Mouse (Mus musculus) layer of hippocampus, postnatal 25 days (tissue): ENCODE results near the gene Mpz. TPM values are rescaled to one million over a fixed set of nuclear protein-coding genes. Genes with fewer than 3 reads are reported as not detected.

Experiments used
- DNase-seq, 2 experiments: peaks; one replicate each; pipeline ENCODE4 v3.0.0; 2022; ENCODE audit warnings: mixed read lengths in 2 of 2, low spot score in 1 of 2; ENCODE audit errors: extremely low spot score in 1 of 2
- total RNA-seq, 2 experiments: library from RNA; stranded (reverse); gene quantifications; 2 replicates each; pipeline ENCODE4 v1.2.3; 2021

The Mpz gene
- total RNA-seq: not detected

DNA sequence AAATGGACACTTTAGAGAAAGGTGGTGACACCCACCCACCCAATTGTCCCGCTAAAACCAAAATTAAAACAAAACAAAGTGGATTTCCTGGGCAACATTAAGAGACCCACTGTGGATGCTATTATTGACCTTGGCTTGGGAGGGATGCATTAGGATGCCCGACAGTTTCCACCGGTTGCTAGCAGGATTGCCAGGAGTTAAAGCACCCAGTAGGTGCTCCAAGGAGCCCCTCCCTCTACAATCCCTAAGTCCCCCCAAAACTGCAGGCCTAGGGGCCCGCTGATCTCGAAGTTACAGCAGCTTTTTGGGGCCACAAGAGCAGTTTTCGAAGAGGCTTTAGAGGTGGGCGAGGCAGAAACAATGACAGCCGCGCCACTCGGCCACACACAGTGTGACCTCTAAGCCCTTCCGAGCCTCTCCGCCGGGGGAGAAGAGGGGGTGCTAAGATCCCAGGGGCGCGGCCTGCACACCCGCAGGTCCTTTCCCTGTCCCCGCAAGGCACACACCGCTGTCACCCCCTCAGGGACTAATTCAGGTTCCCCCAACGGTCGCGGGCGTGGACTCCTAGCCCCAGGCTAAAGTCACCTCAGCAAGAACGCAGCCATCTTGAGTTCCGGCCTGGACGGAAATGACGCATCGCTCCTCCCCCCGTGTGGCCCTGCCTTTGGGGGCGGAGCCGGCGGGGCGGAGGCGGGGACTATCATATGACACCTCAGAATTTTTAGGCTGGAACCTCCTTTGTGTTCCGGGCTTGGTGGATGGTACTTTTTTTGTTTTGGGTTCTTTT, at the start of gene Mpz, which contains the start of gene Sdhc:
Gene Mpz (plus strand): TSS at position 738 of the 787 bp plus-strand sequence.
Gene Sdhc (minus strand): TSS at position 630 of the 787 bp plus-strand sequence.
- peak; percentile 88 to 91 for DNase-seq

DNA sequence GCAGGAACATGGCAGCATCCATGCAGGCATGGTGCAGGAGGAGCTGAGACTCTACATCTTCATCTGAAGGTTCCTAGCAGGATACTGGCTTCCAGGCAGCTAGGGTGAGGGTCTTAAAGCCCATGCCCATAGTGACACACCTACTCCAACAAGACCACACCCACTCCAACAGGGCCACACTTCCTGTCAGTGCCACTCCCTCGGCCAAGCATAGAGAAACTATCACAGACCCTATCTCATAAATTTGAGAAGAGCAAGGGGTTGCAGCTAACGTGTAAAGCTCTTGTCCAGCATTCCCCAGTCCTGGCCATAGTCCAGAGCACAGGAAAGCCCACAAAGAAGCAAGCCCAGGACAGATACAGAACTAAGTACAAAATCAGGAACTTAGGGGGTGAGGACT, 49.5 kb upstream of the Mpz start:
- no peak for DNase-seq

DNA sequence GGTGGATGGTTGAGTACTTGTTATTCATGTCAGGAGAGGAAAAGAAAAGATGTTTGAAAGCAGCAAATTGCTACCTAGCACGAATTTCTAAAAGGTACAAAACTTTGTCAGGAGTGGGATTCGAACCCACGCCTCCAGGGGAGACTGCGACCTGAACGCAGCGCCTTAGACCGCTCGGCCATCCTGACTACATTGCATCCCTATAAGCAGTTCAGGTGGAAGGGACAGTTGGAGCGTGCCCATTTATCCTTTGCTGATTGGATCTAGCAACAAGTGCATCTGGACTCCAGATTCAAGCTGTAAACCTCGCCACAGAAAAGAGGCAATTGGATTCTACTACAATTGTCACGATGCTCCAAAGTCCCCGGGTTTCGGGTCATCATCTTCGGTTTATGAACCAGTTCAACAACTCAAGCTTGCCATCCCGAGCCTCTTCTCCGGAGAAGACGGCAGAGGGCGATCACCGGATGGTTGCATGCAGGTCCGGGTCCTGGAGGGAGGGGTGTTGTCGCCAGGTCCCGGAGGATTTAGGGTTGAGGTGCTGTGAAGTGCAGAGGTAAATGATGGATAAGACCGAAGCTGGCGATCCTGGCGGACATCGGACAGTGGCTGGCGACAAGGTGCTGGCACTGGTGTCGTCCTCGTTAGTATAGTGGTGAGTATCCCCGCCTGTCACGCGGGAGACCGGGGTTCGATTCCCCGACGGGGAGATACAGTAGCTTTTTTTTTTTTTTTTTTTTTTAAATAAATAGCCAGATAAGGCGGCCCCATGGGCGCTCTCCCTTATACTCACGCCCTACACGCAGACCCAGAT, 48.6 kb upstream of the Mpz start:
- peak; percentile 95 to 97 for DNase-seq

DNA sequence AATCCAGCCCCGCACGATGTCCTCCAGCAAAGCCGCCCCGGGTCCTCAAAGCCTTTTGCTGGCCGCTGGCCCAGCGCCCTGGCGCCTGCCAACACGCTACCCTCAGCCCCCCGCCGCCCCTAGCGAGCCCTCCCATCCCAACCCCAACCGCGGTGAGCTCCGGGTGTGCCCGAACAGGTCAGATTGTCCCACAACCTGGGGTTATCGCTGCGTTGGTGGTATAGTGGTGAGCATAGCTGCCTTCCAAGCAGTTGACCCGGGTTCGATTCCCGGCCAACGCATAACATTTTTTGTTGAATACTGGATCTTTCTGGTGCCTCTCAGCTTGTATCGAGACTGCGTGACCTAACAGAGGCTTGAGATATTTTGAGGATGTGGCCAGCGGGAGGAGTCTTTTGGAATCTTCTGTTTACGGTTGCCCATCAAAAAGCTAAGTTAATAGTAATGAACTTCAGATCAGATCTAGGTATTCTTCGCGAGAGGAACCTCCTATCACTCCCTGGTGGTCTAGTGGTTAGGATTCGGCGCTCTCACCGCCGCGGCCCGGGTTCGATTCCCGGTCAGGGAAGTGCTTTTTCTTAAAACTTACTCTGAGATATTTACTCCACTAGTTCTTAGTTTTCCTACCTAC, 47.8 kb upstream of the Mpz start:
- peak; percentile 86 to 95 for DNase-seq

DNA sequence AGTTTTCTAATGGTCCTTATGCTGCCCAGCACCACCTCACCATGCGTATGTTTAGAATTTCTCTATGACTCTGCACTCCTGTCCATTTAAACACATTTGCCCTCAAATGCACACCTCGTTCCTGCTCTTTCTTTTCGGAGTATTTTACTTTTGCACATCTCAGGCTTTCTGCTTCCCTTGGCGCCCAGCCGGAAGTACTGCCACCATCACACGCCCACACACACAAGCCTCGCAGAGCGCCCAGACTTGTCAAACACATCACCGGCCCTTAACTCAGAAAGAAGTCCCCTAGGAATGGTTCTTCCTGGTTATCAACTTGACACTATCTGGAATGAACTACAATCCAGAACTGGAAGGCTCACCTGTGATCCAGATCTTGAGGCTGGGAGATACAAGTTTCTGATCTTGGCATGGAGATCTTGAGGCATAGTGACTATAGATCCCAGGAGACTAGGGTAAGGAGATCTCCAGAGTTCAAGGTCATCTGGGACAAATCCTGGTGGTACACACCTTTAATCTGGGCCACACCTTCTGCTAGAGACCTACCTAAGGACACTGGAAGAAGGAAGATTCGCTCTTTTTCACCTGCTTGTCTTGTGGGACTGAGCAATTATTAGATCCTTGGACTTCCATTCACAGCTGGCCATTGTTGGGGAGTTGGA, 47.2 kb upstream of the Mpz start:
- no peak for DNase-seq

DNA sequence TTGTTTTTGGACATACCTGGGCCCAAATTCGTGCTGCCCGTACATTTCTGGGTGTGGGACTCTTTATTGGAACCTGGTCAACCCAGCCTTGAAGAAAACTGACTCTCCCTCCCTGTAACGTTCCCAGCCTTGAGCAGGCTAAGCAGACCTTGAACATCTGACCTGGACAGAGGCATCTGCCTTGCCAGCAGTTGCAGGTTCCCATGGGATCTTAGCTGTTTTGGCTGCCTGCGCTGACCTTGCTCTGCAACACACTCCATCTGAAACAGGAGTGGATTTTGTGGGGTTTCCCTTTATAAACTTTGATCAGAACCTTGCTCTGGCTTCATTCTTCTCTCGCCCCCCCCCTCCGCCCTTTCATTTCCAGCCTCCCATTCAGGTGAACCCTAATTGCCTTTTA, 45.3 kb upstream of the Mpz start:
- no peak for DNase-seq

DNA sequence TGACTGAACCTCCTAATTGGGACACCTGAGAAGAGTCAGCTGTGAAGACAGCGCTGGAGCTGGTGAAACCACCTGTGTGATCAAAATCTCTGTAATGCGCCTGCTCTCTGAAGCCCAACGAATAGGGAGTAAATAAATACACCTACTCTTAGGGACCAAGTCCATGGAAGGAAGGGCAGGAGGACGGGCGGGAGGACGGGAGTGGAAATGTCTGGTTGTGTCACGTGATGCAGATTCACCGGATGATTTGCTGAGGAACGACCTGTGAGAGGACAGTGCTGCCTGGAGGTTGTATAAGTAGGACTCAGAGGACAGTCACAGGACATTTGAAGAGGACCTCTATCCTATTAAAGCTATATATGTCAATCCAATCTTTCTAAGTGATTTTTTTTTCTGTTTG, 40.9 kb upstream of the Mpz start:
- DNase-seq: no peak

DNA sequence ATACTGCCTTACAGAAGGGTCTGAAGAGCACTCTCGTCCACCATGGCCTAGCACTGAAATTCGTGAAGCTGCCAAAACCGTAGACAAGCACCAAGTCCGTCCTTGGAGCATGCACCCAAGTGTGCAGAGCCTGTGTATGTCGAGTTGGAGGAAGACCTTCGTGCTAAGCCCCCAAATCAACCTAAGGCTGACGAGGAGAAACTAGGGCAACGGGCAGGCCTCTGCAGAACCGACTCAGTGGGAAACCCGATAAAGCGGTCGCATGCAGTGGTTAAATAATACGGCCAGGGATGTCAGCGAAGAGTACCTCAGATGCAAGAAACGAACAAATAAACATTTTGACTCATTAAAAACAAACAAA, 39.9 kb upstream of the Mpz start:
- DNase-seq: no peak

DNA sequence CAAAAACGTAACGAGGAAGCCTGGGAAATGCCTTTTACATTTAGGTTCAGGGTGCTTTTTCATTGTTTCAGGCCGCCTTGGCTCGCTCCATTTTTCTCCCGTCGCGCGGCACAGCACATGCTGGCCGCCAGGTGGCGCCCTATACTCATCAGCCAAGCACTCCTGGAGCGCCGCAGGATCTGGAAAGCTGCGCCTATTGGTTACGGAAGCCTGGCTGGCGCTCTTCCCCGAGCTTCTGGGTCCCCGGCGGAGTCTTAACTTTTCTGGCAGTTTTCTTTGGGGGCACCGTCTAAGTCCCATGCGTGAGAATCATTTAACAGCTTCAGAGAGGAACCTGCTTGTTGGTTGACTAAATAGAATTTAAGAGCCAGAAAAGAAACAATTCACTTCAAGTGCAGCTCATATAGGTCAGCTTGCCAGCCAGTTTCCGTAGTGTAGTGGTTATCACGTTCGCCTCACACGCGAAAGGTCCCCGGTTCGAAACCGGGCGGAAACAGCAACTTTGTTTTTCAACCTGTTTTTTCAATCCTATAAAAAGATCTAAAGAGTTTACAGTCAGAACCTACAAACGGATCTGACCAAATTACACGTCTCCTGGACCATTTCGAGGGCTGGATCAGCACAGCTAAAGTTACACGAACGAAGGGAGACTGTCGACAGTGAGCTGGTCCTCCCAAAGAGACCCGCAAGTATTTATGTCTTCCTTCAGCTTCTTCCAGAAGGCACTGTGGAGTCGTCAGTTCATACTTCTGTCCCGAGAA, 39.3 kb upstream of the Mpz start:
- peak; percentile 92 to 94 for DNase-seq

DNA sequence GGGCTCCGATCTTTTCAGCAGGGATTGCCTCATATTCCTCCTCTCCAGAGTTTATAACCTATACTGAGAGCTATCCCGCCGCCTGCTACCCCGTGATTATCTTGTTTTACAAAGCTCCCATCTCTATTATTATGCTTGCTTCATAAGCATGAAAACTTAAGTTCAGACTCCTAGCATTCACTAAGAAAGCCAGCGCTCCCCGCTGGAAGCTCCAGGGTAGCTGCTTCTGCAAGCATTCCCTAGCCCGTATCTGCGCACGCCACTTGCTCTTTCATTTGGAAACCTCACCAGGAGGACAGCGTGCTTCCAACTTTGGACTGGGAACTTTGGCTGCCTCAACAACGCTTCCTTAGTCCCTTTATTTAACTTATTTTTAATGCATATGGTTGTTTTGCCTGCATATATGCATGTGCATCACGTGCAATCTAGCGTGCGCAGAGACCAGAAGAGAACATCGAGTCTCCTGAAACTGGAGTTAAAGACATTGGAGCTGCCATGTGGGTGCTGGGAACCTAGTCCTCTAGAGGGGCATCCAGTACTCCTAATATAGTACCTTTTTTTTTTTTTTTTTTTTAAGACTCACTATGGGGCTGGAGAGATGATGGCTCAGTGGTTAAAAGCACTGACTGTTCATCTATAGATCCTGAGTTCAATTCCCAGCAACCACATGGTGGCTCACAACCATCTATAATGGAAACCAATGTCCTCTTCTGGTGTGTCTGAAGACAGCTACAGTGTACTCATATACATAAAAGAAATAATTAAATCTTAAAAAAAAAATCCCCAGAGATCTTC, 38.5 kb upstream of the Mpz start:
- peak; percentile 15 to 36 for DNase-seq

DNA sequence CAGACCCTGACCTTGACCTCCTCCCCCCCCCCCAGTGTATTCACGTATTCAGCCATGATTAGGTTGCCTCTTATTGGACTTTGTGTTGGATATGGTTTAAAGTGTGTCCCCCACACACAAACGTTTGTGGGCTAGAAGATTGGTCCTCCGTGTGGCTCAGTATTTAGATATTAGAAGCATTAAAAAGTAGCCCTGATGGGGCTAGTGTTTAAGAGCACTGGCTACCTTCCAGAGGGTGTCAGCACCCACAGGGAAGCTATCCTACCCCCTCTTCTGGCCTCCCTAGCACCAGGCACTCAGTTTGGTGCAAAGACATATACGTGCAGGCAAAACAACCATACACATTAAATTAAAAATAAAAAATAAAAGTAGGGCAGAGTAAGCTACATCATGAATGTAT, 37.5 kb upstream of the Mpz start:
- DNase-seq: no peak

DNA sequence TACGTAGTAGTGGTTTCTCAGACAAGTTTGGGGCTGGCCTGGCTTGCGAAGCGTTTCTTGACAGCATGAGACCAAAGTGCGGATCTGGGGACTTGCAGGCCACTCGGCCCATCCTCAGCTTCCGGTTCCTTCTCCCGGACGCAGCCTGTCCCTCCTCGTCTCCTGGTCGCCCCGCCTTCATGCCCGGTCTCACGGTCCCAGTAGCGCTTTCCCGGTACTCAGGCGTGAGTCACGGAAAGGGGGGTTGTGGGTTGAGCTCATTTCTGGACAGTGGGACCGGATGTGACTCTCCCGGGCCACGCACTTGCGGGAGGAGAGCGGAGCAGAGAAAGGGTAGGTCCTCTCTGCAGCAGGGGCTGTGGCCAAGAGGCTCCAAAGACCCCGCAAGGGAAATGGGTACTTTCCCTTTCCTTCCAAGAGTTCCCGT, 36.6 kb upstream of the Mpz start, which contains the start of gene Cfap126:
Gene Cfap126 (plus strand): TSS at position 46 of the 427 bp plus-strand sequence.
- DNase-seq: peak; percentile 24 to 26

DNA sequence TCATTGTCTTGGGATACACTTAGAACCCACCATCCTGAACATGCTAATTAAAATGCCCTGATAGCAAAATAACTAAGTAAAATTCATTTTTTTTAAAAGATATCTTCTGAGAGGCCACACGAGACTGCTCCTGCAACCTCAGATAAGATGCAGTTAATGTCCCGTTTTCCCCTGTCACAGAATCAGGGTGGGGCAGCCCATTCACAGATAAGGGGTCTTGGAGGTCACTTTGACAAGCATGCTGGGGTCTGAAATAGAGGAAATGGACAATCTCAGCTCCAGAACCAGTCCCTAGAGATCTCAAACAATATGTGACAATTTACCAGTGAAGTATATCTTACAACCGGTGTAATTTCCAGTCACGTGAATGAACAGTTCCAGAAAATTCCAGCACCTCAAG, 34.2 kb upstream of the Mpz start:
- DNase-seq: no peak

DNA sequence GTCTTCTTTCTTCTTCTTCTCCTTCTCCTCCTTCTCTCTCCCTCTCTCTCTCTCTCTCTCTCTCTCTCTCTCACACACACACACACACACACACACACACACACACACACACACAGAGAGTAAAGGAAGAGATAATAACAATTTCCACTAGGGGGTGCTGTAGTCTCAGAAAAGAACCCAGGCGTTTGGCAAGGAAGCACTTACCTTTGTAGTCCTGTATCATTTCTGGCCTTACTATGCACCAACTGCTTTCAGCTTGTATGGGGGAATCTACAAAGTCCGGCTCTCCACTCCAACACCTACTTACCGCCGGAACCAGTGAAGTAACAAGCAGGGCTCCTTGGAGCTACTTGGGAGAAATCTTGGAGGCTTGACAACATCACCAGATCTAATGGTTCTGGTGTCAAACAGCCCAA, 32.2 kb upstream of the Mpz start:
- peak in 1 of 2 experiments; percentile 18 for DNase-seq

DNA sequence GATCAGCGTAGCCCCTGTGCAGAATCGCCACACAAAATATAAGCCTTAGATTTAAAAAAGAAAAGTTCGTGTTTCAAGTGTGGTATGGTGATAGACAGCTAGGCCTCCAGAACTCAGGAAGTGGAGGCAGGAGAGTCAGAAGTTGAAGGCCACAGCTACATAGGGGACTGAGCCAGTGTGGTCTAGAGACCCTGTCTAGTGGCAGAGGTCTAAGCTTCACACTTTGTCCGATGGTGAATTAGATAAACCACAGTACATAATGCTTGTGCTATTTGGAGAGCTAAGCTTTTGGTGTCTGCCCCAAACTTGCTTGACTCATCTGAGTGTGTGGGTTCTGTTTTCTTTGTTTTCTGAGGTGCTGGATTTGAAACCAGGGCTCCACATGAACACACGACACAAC, 31.5 kb upstream of the Mpz start:
- no peak for DNase-seq

DNA sequence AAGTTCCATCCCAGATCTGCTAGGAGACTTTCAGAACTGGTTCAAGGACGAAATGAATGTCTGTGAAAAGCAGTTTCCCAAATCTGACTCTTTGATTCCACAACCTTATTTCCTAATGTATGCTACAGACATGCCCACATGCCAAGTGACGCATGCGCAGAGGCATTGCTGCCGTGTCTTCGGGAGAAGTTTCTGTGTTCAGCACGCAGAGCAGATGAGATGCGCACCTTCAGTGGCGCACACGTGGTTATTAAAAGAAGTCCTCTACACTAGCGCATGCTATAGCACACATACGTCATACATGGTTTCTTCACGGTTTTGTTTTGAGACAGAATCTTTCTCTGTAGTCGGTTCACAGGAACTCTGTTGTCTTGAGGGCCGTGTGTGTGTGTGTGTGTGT, 31.1 kb upstream of the Mpz start:
- no peak for DNase-seq

DNA sequence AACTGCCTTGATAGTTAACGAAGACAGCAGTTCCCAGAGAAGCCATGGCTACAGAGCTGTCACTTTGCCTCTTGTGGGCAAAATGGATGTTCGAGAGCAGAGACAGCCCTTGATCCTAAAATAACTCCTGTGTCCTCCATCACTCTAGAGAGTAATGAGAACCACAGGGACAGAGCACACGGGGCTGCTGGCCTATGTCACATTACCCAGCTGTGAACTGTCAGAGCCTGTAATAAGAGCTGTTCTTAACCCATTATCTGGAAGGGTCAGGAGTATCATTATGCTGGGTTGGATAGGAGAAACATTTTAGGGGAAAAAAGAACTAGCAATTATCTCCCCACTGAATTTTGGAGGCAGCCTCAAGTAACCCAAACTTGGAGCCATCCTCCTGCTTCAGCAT, 29.6 kb upstream of the Mpz start:
- no peak for DNase-seq

DNA sequence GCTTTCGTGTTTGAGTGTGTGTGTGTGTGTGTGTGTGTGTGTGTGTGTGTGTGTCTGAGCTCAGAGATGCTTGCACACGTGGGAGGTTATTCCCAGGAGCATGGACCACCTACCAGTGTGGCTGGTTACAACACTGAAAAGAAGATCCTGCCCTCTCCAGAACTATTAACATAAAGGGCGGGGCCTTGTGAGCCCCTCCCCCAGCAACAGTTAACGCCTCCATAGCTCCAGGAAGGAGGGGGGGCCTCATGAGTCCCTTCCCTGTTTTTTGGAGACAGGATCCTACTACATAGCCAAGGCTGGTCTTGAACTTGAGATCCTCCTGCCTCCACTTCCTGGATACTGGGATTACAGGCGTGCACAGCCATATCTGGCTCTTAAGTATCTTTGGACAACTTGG, 28.7 kb upstream of the Mpz start:
- DNase-seq: no peak

DNA sequence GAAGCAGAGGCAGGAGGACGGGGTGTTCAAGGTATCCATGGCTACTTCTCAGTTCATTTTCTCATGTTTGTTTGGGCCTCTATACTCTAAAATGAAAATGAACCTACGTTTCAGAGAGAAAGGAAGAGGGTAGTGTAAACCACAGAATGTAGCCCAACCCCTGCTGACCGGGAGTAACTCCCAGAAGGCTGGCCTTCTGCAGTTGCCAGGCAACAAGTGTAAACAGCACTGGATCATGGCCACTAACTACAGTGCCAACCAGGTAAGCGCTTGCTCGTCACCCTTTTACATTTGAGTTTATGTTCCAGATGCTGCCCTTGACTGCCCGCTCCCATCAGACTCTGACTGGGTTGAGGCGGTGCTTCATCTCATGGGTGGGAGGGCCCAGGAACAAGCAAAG, 27.6 kb upstream of the Mpz start:
- DNase-seq: no peak
